Mouse (Mus musculus) small intestine, adult 2 months (tissue): ENCODE data around the gene Nt5c2.

Experiments
- CTCF ChIP-seq: fragments of 200-500 bp; IDR thresholded peaks from 2 replicates; pipeline ENCODE4 v1.5.1; 2012; ENCODE audit warnings: low read depth, mild to moderate bottlenecking, control low read depth, inconsistent platforms, low read length, moderate library complexity, mixed read lengths; ENCODE audit not compliant: insufficient replicate concordance, insufficient read length; ENCODE audit errors: extremely low read depth
- POLR2A ChIP-seq: fragments of 200-500 bp; IDR thresholded peaks from 2 replicates; pipeline ENCODE4 v1.6.1; 2012; ENCODE audit warnings: low read depth, mild to moderate bottlenecking, control low read depth, inconsistent platforms, low read length, moderate library complexity

GRCm38 (mm10) chr19:46849443-46849997, 165.4 kb downstream of the Nt5c2 start:
- TF ChIP-seq CTCF (no peak), POLR2A (no peak)
